Mouse (Mus musculus): ENCODE data around the gene Zfp644. TPM values are rescaled to one million over a fixed set of nuclear protein-coding genes. Genes with fewer than 3 reads are reported as not detected.

Zfp644 gene
- polyA plus RNA-seq, 1 experiment from 2014 or later, result 44.8 TPM

DNA sequence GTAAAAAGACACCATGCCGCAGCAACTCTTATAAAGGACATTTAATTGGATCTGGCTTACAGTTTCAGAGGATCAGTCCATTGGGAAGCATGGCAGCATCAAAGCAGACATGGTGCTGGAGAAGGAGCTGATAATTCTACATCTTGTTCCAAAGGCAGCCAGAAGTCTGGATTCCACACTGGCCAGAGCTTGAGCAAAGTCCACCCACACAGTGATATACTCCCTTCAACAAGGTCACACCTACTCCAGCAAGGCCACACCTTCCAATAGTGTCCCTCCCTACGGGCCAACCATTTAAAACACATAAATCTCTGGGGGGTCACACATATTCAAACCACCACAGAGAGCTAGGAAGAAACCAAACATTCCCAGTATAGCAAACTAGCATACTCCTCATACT is 84.9 kb downstream of the Zfp644 start:
- H3K27me3 ChIP-seq (ENCODE audit: insufficient read depth, low read length), result no peaks in the 10 kb centered on the region
- no peak overlapping the region for H3K27ac ChIP-seq (ENCODE audit: low read length)
- no peak overlapping the region for H3K9ac ChIP-seq (replicated peaks; ENCODE audit: low read length)
- WGBS, result 74% methylated on average over 2 of the region's 2 CpGs
- H3K9me3 ChIP-seq (ENCODE audit: low read length), result no peaks in the 10 kb centered on the region
- H3K4me2 ChIP-seq (replicated peaks; ENCODE audit: low read depth, low read length), result no peak overlapping the region
- H3K4me1 ChIP-seq (ENCODE audit: insufficient read depth, low read length), result no peaks in the 10 kb centered on the region
- ATAC-seq (ENCODE audit: low FRiP score, low TSS enrichment), result 0 out of 2 replicates have a peak, but pooled peaks have one; percentile 31
- peaks cover 18% of the 10 kb centered on the region for H3K36me3 ChIP-seq (ENCODE audit: insufficient read depth, low read length)
- no peak overlapping the region for H3K4me3 ChIP-seq (ENCODE audit: low read length)

DNA sequence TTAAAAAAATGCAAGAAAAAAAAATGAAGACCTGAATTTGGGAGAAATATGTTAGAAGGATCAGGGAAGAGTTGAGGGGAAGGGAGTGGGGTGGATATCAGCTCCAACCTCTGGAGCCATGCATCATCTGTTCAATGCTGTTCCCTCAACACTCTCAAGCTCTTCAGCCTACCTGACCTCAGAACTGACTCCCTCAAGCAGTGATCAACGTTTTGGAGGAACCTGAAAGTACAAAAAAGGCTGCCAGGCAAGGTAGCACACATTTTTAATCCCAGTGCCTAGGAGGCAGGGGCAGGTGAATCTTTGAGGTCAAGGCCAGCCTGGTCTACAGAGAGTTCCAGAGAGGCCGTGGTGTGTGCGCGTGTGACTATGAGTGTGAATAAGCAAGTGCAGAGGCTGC is 88.3 kb downstream of the Zfp644 start, which contains the start of gene Gm17304:
Gene Gm17304, plus strand, starts transcription at position 301 of the 400 bp plus-strand sequence.
- no peak within 1 kb of the TSS for H3K9ac ChIP-seq (replicated peaks; ENCODE audit: low read length)
- no peak for ATAC-seq (ENCODE audit: low FRiP score, low TSS enrichment)
- WGBS, result 93% methylated on average over 4 of the region's 4 CpGs
- peaks cover 14% of the 10 kb centered on the region for H3K4me1 ChIP-seq (ENCODE audit: insufficient read depth, low read length)
- no peak within 1 kb of the TSS for H3K4me2 ChIP-seq (replicated peaks; ENCODE audit: low read depth, low read length)
- no peaks in the 10 kb centered on the region for H3K9me3 ChIP-seq (ENCODE audit: low read length)
- peaks cover 18% of the 10 kb centered on the region for H3K36me3 ChIP-seq (ENCODE audit: insufficient read depth, low read length)
- H3K4me3 ChIP-seq (ENCODE audit: low read length), result no peak within 1 kb of the TSS
- H3K27me3 ChIP-seq (ENCODE audit: insufficient read depth, low read length), result no peaks in the 10 kb centered on the region
- H3K27ac ChIP-seq (ENCODE audit: low read length), result no peak within 1 kb of the TSS

DNA sequence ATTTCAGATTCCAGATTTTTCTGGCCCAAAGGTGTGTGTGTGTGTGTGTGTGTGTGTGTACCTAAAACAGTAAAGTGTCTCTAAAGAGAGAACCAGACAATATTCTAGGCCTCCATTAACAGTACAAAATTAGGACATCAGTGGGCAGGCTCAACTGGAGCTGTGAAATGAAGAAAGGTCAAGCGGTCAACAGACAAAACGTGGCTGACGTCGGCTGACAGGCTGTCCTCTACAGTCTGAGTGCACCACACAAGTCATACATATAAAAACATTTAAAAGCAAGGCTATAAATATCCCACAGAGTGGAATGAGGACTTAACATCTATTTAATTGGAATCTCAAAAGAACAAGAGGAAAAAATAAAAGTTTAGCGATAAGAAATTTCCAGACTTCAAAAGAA is 90.0 kb downstream of the Zfp644 start:
- no peaks in the 10 kb centered on the region for H3K27me3 ChIP-seq (ENCODE audit: insufficient read depth, low read length)
- no peak for ATAC-seq (ENCODE audit: low FRiP score, low TSS enrichment)
- H3K9me3 ChIP-seq (ENCODE audit: low read length), result no peaks in the 10 kb centered on the region
- H3K4me2 ChIP-seq (replicated peaks; ENCODE audit: low read depth, low read length), result no peak overlapping the region
- no peak overlapping the region for H3K4me3 ChIP-seq (ENCODE audit: low read length)
- H3K9ac ChIP-seq (replicated peaks; ENCODE audit: low read length), result no peak overlapping the region
- peaks cover 16% of the 10 kb centered on the region for H3K36me3 ChIP-seq (ENCODE audit: insufficient read depth, low read length)
- 64% methylated on average over 5 of the region's 5 CpGs for WGBS
- H3K27ac ChIP-seq (ENCODE audit: low read length), result no peak overlapping the region
- H3K4me1 ChIP-seq (ENCODE audit: insufficient read depth, low read length), result peaks cover 14% of the 10 kb centered on the region

DNA sequence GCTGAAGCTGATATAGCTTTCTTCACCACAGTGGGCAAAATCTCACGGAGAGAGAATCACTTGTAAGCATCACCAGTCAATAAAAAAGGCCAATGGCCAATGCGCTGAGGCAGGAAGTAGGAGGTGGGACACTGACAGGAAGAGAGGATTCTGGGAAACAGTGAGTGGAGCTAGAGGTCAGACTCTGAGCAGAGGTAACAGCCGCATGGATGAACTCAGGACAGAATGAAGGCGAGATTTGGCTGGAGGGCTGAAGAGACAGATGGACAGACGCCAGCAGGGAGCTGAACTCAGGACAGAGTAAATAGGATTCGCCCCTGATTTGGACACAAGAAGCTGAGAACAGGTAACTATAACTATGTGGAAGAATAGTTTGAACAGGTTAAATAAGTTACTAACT is 92.0 kb downstream of the Zfp644 start:
- H3K36me3 ChIP-seq (ENCODE audit: insufficient read depth, low read length), result peaks cover 9% of the 10 kb centered on the region
- ATAC-seq (ENCODE audit: low FRiP score, low TSS enrichment), result no peak
- peaks cover 14% of the 10 kb centered on the region for H3K4me1 ChIP-seq (ENCODE audit: insufficient read depth, low read length)
- no peak overlapping the region for H3K9ac ChIP-seq (replicated peaks; ENCODE audit: low read length)
- no peaks in the 10 kb centered on the region for H3K9me3 ChIP-seq (ENCODE audit: low read length)
- H3K27me3 ChIP-seq (ENCODE audit: insufficient read depth, low read length), result no peaks in the 10 kb centered on the region
- no peak overlapping the region for H3K4me2 ChIP-seq (replicated peaks; ENCODE audit: low read depth, low read length)
- no peak overlapping the region for H3K27ac ChIP-seq (ENCODE audit: low read length)
- WGBS, result 87% methylated on average over 6 of the region's 6 CpGs
- no peak overlapping the region for H3K4me3 ChIP-seq (ENCODE audit: low read length)

DNA sequence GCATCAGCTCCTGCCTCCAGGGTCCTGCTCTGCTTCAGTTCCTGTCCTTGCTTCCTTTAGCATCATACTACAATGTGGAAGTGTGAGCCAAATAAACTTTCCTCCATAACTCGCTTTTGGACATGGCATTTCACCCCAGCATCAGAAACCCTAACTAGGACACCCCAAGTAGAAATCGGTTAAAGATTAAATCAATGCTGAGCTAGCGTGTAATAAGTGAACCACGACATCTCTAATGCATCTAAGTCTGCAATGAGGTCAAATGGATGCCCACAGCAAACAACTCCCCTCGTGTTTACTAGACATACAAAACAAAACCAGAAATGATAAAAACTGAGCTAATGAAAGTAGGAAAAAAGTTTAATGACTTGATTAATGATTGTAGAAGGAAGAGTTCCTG is 92.7 kb downstream of the Zfp644 start:
- Histone ChIP-seq H3K4me2 (replicated peaks; ENCODE audit: low read depth, low read length) (no peak overlapping the region), H3K9me3 (ENCODE audit: low read length) (no peaks in the 10 kb centered on the region), H3K4me1 (ENCODE audit: insufficient read depth, low read length) (peaks cover 14% of the 10 kb centered on the region), H3K27me3 (ENCODE audit: insufficient read depth, low read length) (no peaks in the 10 kb centered on the region), H3K27ac (ENCODE audit: low read length) (no peak overlapping the region), H3K36me3 (ENCODE audit: insufficient read depth, low read length) (peaks cover 9% of the 10 kb centered on the region), H3K4me3 (ENCODE audit: low read length) (no peak overlapping the region), H3K9ac (replicated peaks; ENCODE audit: low read length) (no peak overlapping the region)
- 75% methylated on average over 5 of the region's 5 CpGs for WGBS
- no peak for ATAC-seq (ENCODE audit: low FRiP score, low TSS enrichment)

DNA sequence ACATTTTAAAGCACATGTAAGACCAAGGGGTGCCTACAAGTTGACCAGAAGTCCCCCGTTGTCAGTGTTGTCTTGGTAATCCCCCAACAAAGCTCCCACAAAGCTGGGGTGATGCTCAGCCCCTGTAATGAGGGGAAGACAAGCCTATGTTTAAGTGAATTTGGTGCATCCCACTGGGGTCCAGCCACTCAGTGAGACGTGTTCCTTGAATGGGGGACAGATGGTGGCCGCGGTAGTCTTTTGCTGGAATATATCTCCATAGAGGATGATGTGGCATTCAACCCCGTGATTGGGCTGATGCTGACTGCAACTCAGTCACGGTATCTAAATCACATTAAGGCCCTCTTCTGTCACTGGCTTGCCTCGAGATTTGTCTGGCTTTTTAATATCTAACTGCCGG is 97.6 kb downstream of the Zfp644 start:
- Histone ChIP-seq H3K27ac (ENCODE audit: low read length) (no peak overlapping the region), H3K4me3 (ENCODE audit: low read length) (no peak overlapping the region), H3K9ac (replicated peaks; ENCODE audit: low read length) (no peak overlapping the region), H3K9me3 (ENCODE audit: low read length) (no peaks in the 10 kb centered on the region), H3K27me3 (ENCODE audit: insufficient read depth, low read length) (no peaks in the 10 kb centered on the region), H3K36me3 (ENCODE audit: insufficient read depth, low read length) (0 out of 2 replicates have a peak, but pooled peaks cover 6% of the 10 kb centered on the region), H3K4me2 (replicated peaks; ENCODE audit: low read depth, low read length) (no peak overlapping the region), H3K4me1 (ENCODE audit: insufficient read depth, low read length) (peaks cover 3% of the 10 kb centered on the region; the same call in 1 of the 2 replicates)
- ATAC-seq (ENCODE audit: low FRiP score, low TSS enrichment), result no peak
- WGBS, result 89% methylated on average over 8 of the region's 8 CpGs

DNA sequence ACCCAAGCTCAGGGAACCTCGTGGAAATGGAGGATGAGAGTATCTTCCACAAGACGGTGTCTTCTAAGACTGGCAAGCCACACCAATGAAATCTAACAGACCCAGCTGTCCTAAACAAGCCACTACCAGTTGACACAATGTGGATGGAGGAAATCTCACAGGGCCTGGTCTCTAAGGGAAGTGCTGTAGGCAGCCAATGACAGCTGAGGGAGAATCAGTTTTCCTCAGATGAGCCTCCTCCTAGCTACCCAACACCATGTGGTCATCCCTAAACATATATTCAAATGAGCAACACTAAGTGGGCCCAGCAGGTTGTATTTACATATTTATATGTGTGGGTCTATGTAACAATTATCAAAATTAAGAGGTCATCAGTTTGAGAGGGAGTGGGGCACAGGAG is 99.6 kb downstream of the Zfp644 start:
- Histone ChIP-seq H3K4me3 (ENCODE audit: low read length) (no peak overlapping the region), H3K9ac (replicated peaks; ENCODE audit: low read length) (no peak overlapping the region), H3K9me3 (ENCODE audit: low read length) (no peaks in the 10 kb centered on the region), H3K4me1 (ENCODE audit: insufficient read depth, low read length) (no peaks in the 10 kb centered on the region), H3K27me3 (ENCODE audit: insufficient read depth, low read length) (no peaks in the 10 kb centered on the region), H3K36me3 (ENCODE audit: insufficient read depth, low read length) (0 out of 2 replicates have a peak, but pooled peaks cover 6% of the 10 kb centered on the region), H3K4me2 (replicated peaks; ENCODE audit: low read depth, low read length) (no peak overlapping the region), H3K27ac (ENCODE audit: low read length) (no peak overlapping the region)
- no peak for ATAC-seq (ENCODE audit: low FRiP score, low TSS enrichment)
- WGBS, result 89% methylated on average over 2 of the region's 2 CpGs

DNA sequence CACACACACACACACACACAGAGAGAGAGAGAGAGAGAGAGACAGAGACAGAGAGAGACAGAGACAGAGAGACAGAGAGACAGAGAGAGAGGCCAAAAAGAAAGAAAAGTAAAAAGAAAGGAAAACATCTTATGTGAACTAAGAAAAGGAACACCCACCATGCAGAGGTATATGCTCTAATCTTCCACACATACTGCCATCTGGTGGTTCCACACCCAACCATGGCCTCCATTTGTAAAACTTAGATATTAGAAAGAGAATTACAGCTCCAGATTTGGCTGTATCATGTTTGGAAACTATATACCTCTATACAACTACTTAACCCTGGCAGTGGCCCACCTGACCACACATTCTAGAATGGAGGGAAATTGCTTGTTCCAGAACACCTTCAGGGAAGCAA is 102.7 kb downstream of the Zfp644 start:
- Histone ChIP-seq H3K9me3 (ENCODE audit: low read length) (no peaks in the 10 kb centered on the region), H3K9ac (replicated peaks; ENCODE audit: low read length) (no peak overlapping the region), H3K4me3 (ENCODE audit: low read length) (no peak overlapping the region), H3K36me3 (ENCODE audit: insufficient read depth, low read length) (peaks cover 8% of the 10 kb centered on the region; the same call in 1 of the 2 replicates), H3K4me2 (replicated peaks; ENCODE audit: low read depth, low read length) (no peak overlapping the region), H3K27ac (ENCODE audit: low read length) (no peak overlapping the region), H3K27me3 (ENCODE audit: insufficient read depth, low read length) (no peaks in the 10 kb centered on the region), H3K4me1 (ENCODE audit: insufficient read depth, low read length) (no peaks in the 10 kb centered on the region)
- no peak for ATAC-seq (ENCODE audit: low FRiP score, low TSS enrichment)

DNA sequence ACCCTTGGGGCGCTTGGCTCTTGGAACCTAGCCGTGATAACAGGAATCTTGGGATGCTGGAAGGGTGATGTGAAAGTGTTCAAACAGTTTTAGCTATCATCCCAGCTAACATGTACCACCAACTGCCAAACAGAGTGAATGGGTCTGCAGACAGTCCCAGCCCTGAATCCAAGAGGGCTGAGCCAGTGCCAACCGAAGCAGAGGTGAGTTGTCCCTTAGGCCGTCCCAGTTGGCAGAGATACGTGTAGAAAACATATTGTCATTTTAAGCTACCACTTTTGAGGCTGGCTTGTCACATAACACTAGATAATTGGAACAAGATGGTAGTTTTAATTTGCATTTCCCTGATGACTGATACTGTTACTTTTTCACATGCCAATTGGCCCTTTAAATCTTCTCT is 106.4 kb downstream of the Zfp644 start:
- WGBS, result 90% methylated on average over 5 of the region's 5 CpGs
- H3K4me2 ChIP-seq (replicated peaks; ENCODE audit: low read depth, low read length), result no peak overlapping the region
- H3K27me3 ChIP-seq (ENCODE audit: insufficient read depth, low read length), result no peaks in the 10 kb centered on the region
- ATAC-seq (ENCODE audit: low FRiP score, low TSS enrichment), result no peak
- no peak overlapping the region for H3K27ac ChIP-seq (ENCODE audit: low read length)
- no peak overlapping the region for H3K4me3 ChIP-seq (ENCODE audit: low read length)
- H3K9me3 ChIP-seq (ENCODE audit: low read length), result no peaks in the 10 kb centered on the region
- H3K36me3 ChIP-seq (ENCODE audit: insufficient read depth, low read length), result peaks cover 7% of the 10 kb centered on the region; the same call in 1 of the 2 replicates
- no peaks in the 10 kb centered on the region for H3K4me1 ChIP-seq (ENCODE audit: insufficient read depth, low read length)
- H3K9ac ChIP-seq (replicated peaks; ENCODE audit: low read length), result no peak overlapping the region

DNA sequence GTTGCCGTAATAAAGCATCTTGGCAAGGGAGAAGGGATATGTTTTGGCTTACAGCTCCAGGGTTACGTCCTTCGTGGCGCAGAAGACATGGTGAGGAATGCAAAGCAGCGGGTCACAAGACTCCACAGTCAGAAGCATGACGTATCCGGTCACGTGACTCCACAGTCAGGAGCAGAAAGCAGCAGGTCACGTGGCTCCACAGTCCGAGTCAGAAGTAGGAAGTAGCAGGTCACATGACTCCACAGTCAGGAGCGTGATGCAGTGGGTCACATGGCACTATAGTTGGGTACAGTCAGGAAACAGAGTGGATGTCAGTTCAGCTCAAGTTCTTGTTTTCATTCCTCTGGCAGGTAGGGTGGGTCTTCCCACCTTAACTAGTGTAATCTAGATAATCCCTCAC is 107.4 kb downstream of the Zfp644 start:
- no peak overlapping the region for H3K4me3 ChIP-seq (ENCODE audit: low read length)
- H3K27ac ChIP-seq (ENCODE audit: low read length), result no peak overlapping the region
- no peaks in the 10 kb centered on the region for H3K4me1 ChIP-seq (ENCODE audit: insufficient read depth, low read length)
- peaks cover 5% of the 10 kb centered on the region; the same call in 1 of the 2 replicates for H3K36me3 ChIP-seq (ENCODE audit: insufficient read depth, low read length)
- ATAC-seq (ENCODE audit: low FRiP score, low TSS enrichment), result no peak
- H3K9ac ChIP-seq (replicated peaks; ENCODE audit: low read length), result no peak overlapping the region
- no peak overlapping the region for H3K4me2 ChIP-seq (replicated peaks; ENCODE audit: low read depth, low read length)
- H3K27me3 ChIP-seq (ENCODE audit: insufficient read depth, low read length), result no peaks in the 10 kb centered on the region
- WGBS, result 80% methylated on average over 11 of the region's 11 CpGs
- H3K9me3 ChIP-seq (ENCODE audit: low read length), result no peaks in the 10 kb centered on the region

Data from kidney, embryonic 16.5 days (tissue).